Mouse (Mus musculus) CH12.LX (cell line): ENCODE results near the gene Prkch. TPM values are rescaled to one million over a fixed set of nuclear protein-coding genes. Genes with fewer than 3 reads are reported as not detected.

Experiments
- DNase-seq: peaks from one replicate; pipeline ENCODE4 v3.0.0-alpha.2; 2013; ENCODE audit errors: extremely low read depth
- H3K27ac ChIP-seq: 2 replicates; pipeline ENCODE4 v1.5.1; 2012; ENCODE audit warnings: low read depth, mild to moderate bottlenecking, control low read depth, moderate library complexity; ENCODE audit not compliant: insufficient read depth
- H3K27me3 ChIP-seq: replicated peaks from 2 replicates; pipeline ENCODE3; 2012; ENCODE audit warnings: inconsistent platforms
- H3K36me3 ChIP-seq, 2 experiments: replicated peaks in 1 of 2; 2 replicates each; pipeline versions ENCODE3 to v1.6.1; 2012; ENCODE audit warnings: inconsistent platforms in 1 of 2, low read length in 1 of 2, mild to moderate bottlenecking in 1 of 2, mixed read lengths in 1 of 2, moderate library complexity in 1 of 2; ENCODE audit not compliant: control insufficient read depth in 1 of 2, insufficient read depth in 1 of 2
- H3K4me1 ChIP-seq, 2 experiments: 2 replicates each; pipeline ENCODE4 v1.6.1; 2012; ENCODE audit warnings: inconsistent platforms in 1 of 2, moderate library complexity in 1 of 2; ENCODE audit not compliant: insufficient read depth in 2 of 2, control insufficient read depth in 1 of 2
- H3K4me2 ChIP-seq: 2 replicates; pipeline ENCODE4 v1.6.1; 2012; ENCODE audit warnings: low read depth, mild to moderate bottlenecking, control low read depth; ENCODE audit not compliant: poor library complexity, insufficient read depth, severe bottlenecking
- H3K4me3 ChIP-seq, 3 experiments: fragments of 150-350 bp in 1 of 3; sonication (generic) in 1 of 3; replicated peaks in 1 of 3; 2 replicates each; pipeline versions ENCODE3 to v1.5.1; 2011 to 2012; ENCODE audit warnings: low read depth in 2 of 3, low read length in 2 of 3, mild to moderate bottlenecking in 2 of 3, moderate library complexity in 2 of 3, control low read depth in 1 of 3, improper control_type of control experiment in 1 of 3, inconsistent platforms in 1 of 3, mixed read lengths in 1 of 3; ENCODE audit not compliant: poor library complexity in 1 of 3
- H3K79me2 ChIP-seq: replicated peaks from 2 replicates; pipeline ENCODE4 v1.6.1; 2012; ENCODE audit warnings: mild to moderate bottlenecking, moderate library complexity; ENCODE audit not compliant: control insufficient read depth, poor library complexity, insufficient read depth, severe bottlenecking; ENCODE audit errors: extremely low read depth
- H3K9ac ChIP-seq: 2 replicates; pipeline ENCODE4 v1.6.1; 2012; ENCODE audit warnings: low read depth, mild to moderate bottlenecking, control low read depth, moderate library complexity; ENCODE audit not compliant: insufficient read depth
- H3K9me3 ChIP-seq: replicated peaks from 2 replicates; pipeline ENCODE3; 2012; ENCODE audit warnings: low read length, inconsistent platforms, mixed read lengths
- BHLHE40 ChIP-seq: IDR thresholded peaks from 2 replicates; pipeline ENCODE4 v1.6.1; 2011; ENCODE audit warnings: mild to moderate bottlenecking, low read depth, low read length, improper control_type of control experiment
- CHD1 ChIP-seq: IDR thresholded peaks from 2 replicates; pipeline ENCODE4 v1.6.1; 2012; ENCODE audit warnings: low read depth, low read length, improper control_type of control experiment, inconsistent platforms
- CHD2 ChIP-seq: IDR thresholded peaks from 2 replicates; pipeline ENCODE4 v1.6.1; 2011; ENCODE audit warnings: low read length, improper control_type of control experiment
- E2F4 ChIP-seq: IDR thresholded peaks from 2 replicates; pipeline ENCODE4 v1.6.1; 2011; ENCODE audit warnings: low read depth, low read length, improper control_type of control experiment; ENCODE audit not compliant: insufficient replicate concordance
- ELF1 ChIP-seq: IDR thresholded peaks from 2 replicates; pipeline ENCODE4 v1.6.1; 2014; ENCODE audit warnings: low read depth, mild to moderate bottlenecking, inconsistent platforms, low read length, improper control_type of control experiment
- EP300 ChIP-seq: IDR thresholded peaks from 2 replicates; pipeline ENCODE4 v1.6.1; 2011; ENCODE audit warnings: low read length, improper control_type of control experiment
- ETS1 ChIP-seq: conservative IDR thresholded peaks from 2 replicates; pipeline ENCODE4 v1.6.1; 2012; ENCODE audit warnings: low read depth, mild to moderate bottlenecking, inconsistent platforms, low read length, improper control_type of control experiment, moderate library complexity
- GABPA ChIP-seq: IDR thresholded peaks from 2 replicates; pipeline ENCODE4 v1.6.1; 2012; ENCODE audit warnings: low read depth, low read length, improper control_type of control experiment, inconsistent platforms; ENCODE audit not compliant: insufficient replicate concordance
- HCFC1 ChIP-seq: IDR thresholded peaks from 2 replicates; pipeline ENCODE4 v1.6.1; 2012; ENCODE audit warnings: low read depth, mild to moderate bottlenecking, inconsistent platforms, low read length, improper control_type of control experiment
- IRF4 ChIP-seq: IDR thresholded peaks from 2 replicates; pipeline ENCODE4 v1.6.1; 2014; ENCODE audit warnings: low read depth, mild to moderate bottlenecking, inconsistent platforms, low read length, improper control_type of control experiment
- JUN ChIP-seq: IDR thresholded peaks from 2 replicates; pipeline ENCODE4 v1.6.1; 2011; ENCODE audit warnings: low read depth, mild to moderate bottlenecking, low read length, improper control_type of control experiment, moderate library complexity; ENCODE audit not compliant: insufficient read depth
- KAT2A ChIP-seq: IDR thresholded peaks from 2 replicates; pipeline ENCODE4 v1.6.1; 2012; ENCODE audit warnings: low read length, improper control_type of control experiment, inconsistent platforms; ENCODE audit not compliant: insufficient replicate concordance
- MAX ChIP-seq: IDR thresholded peaks from 2 replicates; pipeline ENCODE4 v1.6.1; 2011; ENCODE audit warnings: low read length, improper control_type of control experiment
- MAZ ChIP-seq: IDR thresholded peaks from 2 replicates; pipeline ENCODE4 v1.6.1; 2012; ENCODE audit warnings: low read depth, mild to moderate bottlenecking, inconsistent platforms, low read length, improper control_type of control experiment, moderate library complexity
- NRF1 ChIP-seq: IDR thresholded peaks from 2 replicates; pipeline ENCODE4 v1.6.1; 2014; ENCODE audit warnings: low read depth, mild to moderate bottlenecking, inconsistent platforms, low read length, improper control_type of control experiment, moderate library complexity
- PAX5 ChIP-seq: IDR thresholded peaks from 2 replicates; pipeline ENCODE4 v1.6.1; 2012; ENCODE audit warnings: low read length, inconsistent platforms, mixed read lengths
- RAD21 ChIP-seq: IDR thresholded peaks from 2 replicates; pipeline ENCODE4 v1.6.1; 2011; ENCODE audit warnings: low read depth, mild to moderate bottlenecking, low read length, improper control_type of control experiment, moderate library complexity
- RCOR1 ChIP-seq: conservative IDR thresholded peaks from 2 replicates; pipeline ENCODE4 v1.6.1; 2012; ENCODE audit warnings: low read depth, mild to moderate bottlenecking, inconsistent platforms, low read length, improper control_type of control experiment
- SIN3A ChIP-seq: IDR thresholded peaks from 2 replicates; pipeline ENCODE4 v1.6.1; 2012; ENCODE audit warnings: low read length, improper control_type of control experiment, inconsistent platforms
- SMC3 ChIP-seq: IDR thresholded peaks from 2 replicates; pipeline ENCODE4 v1.6.1; 2011; ENCODE audit warnings: low read depth, low read length, improper control_type of control experiment
- TBP ChIP-seq: conservative IDR thresholded peaks from 2 replicates; pipeline ENCODE4 v1.6.1; 2011; ENCODE audit warnings: low read depth, low read length, improper control_type of control experiment
- TCF12 ChIP-seq: IDR thresholded peaks from 2 replicates; pipeline ENCODE4 v1.6.1; 2014; ENCODE audit warnings: low read depth, mild to moderate bottlenecking, inconsistent platforms, low read length, improper control_type of control experiment
- UBTF ChIP-seq: IDR thresholded peaks from 2 replicates; pipeline ENCODE4 v1.6.1; 2012; ENCODE audit warnings: low read depth, mild to moderate bottlenecking, inconsistent platforms, low read length, improper control_type of control experiment, moderate library complexity
- USF1 ChIP-seq: IDR thresholded peaks from 2 replicates; pipeline ENCODE4 v1.6.1; 2014; ENCODE audit warnings: low read depth, mild to moderate bottlenecking, inconsistent platforms, low read length, improper control_type of control experiment
- ZKSCAN1 ChIP-seq: IDR thresholded peaks from 2 replicates; pipeline ENCODE4 v1.6.1; 2012; ENCODE audit warnings: low read depth, inconsistent platforms, low read length, improper control_type of control experiment, borderline replicate concordance
- ZMIZ1 ChIP-seq: IDR thresholded peaks from 2 replicates; pipeline ENCODE4 v1.6.1; 2012; ENCODE audit warnings: low read depth, mild to moderate bottlenecking, inconsistent platforms, low read length, improper control_type of control experiment
- ZNF384 ChIP-seq: IDR thresholded peaks from 2 replicates; pipeline ENCODE4 v1.6.1; 2012; ENCODE audit warnings: low read depth, low read length, improper control_type of control experiment, inconsistent platforms
- dilution Hi-C: fragments of 300-500 bp; cut with MboI; formaldehyde crosslinking; loops from 2 replicates; pipeline ENCODE4 v1.14.3; 2020; ENCODE audit warnings: low sequenced_read_pairs; ENCODE audit not compliant: extremely low pct_unique_long_range_greater_than_20kb, extremely low pct_ligation_motif_present
- in situ Hi-C: fragments of 300-500 bp; cut with MboI; formaldehyde crosslinking; loops from 3 replicates; pipeline ENCODE4 v1.14.3; 2019; ENCODE audit warnings: low sequenced_read_pairs, low pct_ligation_motif_present, low pct_unique_long_range_greater_than_20kb, mixed read lengths
- polyA plus RNA-seq: library from polyadenylated mRNA; unstranded; fragments of >175 nt; gene quantifications from 2 replicates; pipeline ENCODE4 v1.2.1, GENCODE M21; 2012; ENCODE audit warnings: low read depth; ENCODE audit not compliant: insufficient read length
- total RNA-seq, 2 experiments: library from RNA; depleted of rRNA; stranded (reverse); fragments of 300-350 nt in 1 of 2; fragments of >200 nt in 1 of 2; gene quantifications; 2 replicates each; pipeline ENCODE4 v1.2.3; 2012 to 2014

Gene Prkch
- total and polyA plus RNA-seq, 3 experiments = 0.76 to 2.3 (median 1.8) TPM

GRCm38 (mm10) chr12:73679400-73679801, 94.8 kb downstream of the Prkch start:
- DNase-seq = no peak
- TF ChIP-seq E2F4 = no peak
- no peak for TF ChIP-seq CHD2
- TF ChIP-seq SMC3 = no peak
- no peak for TF ChIP-seq BHLHE40
- no peak for TF ChIP-seq EP300
- TF ChIP-seq UBTF = no peak
- no peak for TF ChIP-seq MAX
- TF ChIP-seq KAT2A = no peak
- no peak for TF ChIP-seq USF1
- TF ChIP-seq TBP = no peak
- TF ChIP-seq ETS1 = no peak
- no peak for TF ChIP-seq ELF1
- no peak for TF ChIP-seq ZKSCAN1
- TF ChIP-seq CHD1 = no peak
- TF ChIP-seq MAZ = no peak
- TF ChIP-seq SIN3A = no peak
- no peak for TF ChIP-seq TCF12
- TF ChIP-seq ZNF384 = no peak
- in situ Hi-C loops = no loop called here
- dilution Hi-C loops = no loop called here
- H3K9ac ChIP-seq = no peak overlapping the region
- H3K9me3 ChIP-seq = no peaks in the 10 kb centered on the region
- peaks cover 6 to 8% of the 10 kb centered on the region in 2 experiments for H3K4me1 ChIP-seq
- no peak overlapping the region for H3K27ac ChIP-seq
- no peaks in the 10 kb centered on the region for H3K79me2 ChIP-seq
- no peaks in the 10 kb centered on the region for H3K36me3 ChIP-seq
- no peaks in the 10 kb centered on the region for H3K27me3 ChIP-seq
- no peak overlapping the region for H3K4me2 ChIP-seq
- no peak overlapping the region for H3K4me3 ChIP-seq

- Histone ChIP-seq H3K27me3 (no peaks in the 10 kb centered on the region), H3K36me3 (no peaks in the 10 kb centered on the region), H3K9me3 (no peaks in the 10 kb centered on the region), H3K4me3 (no peak overlapping the region), H3K79me2 (no peaks in the 10 kb centered on the region), H3K4me1 (peaks cover 0 to 11% of the 10 kb centered on the region in 2 experiments; a peak in 2 of 4 replicates), H3K27ac (no peak overlapping the region), H3K4me2 (no peak overlapping the region), H3K9ac (no peak overlapping the region)
- DNase-seq = no peak
- TF ChIP-seq ZMIZ1 (no peak), ETS1 (no peak), PAX5 (no peak), RCOR1 (no peak), RAD21 (no peak), IRF4 (no peak), KAT2A (no peak), JUN (no peak), NRF1 (no peak), GABPA (no peak), HCFC1 (no peak), MAX (no peak)
- dilution Hi-C loops = no loop called here
- in situ Hi-C loops = no loop called here
These were observed 98.3 kb downstream of the Prkch start for GRCm38 (mm10) chr12:73682921-73683346.
